Mouse (Mus musculus) ES-E14 (cell line): ENCODE measurements at regions not wholly inside any gene's neighbourhood (a gene's known extent, or its start where the extent isn't known, plus 50 kb on each side); places are given as distances from the start of the nearest gene placed in this dataset.

Experiments used
- CHD2 ChIP-seq: IDR thresholded peaks from 2 replicates; pipeline ENCODE4 v1.6.1; 2014; ENCODE audit warnings: mild to moderate bottlenecking, low read depth, low read length, inconsistent platforms
- HCFC1 ChIP-seq: IDR thresholded peaks from 2 replicates; pipeline ENCODE4 v1.6.1; 2012; ENCODE audit warnings: low read length, inconsistent platforms, borderline replicate concordance; ENCODE audit not compliant: insufficient read depth
- MAFK ChIP-seq: IDR thresholded peaks from 2 replicates; pipeline ENCODE4 v1.6.1; 2014; ENCODE audit warnings: mild to moderate bottlenecking, low read depth, low read length, inconsistent platforms; ENCODE audit not compliant: insufficient read depth
- ZC3H11A ChIP-seq: IDR thresholded peaks from 2 replicates; pipeline ENCODE4 v1.6.1; 2012; ENCODE audit warnings: low read depth, mild to moderate bottlenecking, inconsistent platforms, low read length, borderline replicate concordance
- ZNF384 ChIP-seq: IDR thresholded peaks from 2 replicates; pipeline ENCODE4 v1.6.1; 2012; ENCODE audit warnings: low read depth, low read length, inconsistent platforms

GRCm38 (mm10) chr1:109327456-109327855, 654.8 kb upstream of the Cdh7 start:
- no peak for TF ChIP-seq ZC3H11A
- no peak for TF ChIP-seq CHD2
- no peak for TF ChIP-seq ZNF384
- no peak for TF ChIP-seq HCFC1
- no peak for TF ChIP-seq MAFK
